Mouse (Mus musculus) stomach, embryonic 15.5 days (tissue): ENCODE results near the gene Lcorl. TPM values are rescaled to one million over a fixed set of nuclear protein-coding genes. Genes with fewer than 3 reads are reported as not detected.
"Not testable (repeated sequence)": the region's sequence is repeated elsewhere in the genome, so short reads cannot be mapped to it uniquely, and the experiment has no call there.

ENCODE experiments used
- ATAC-seq: fragments of 200-750 bp; cut with Nextera tagmentation; 2 replicates; pipeline ENCODE4 v1.8.0; 2017; ENCODE audit warnings: low read depth, moderate number of reproducible peaks, moderate TSS enrichment; ENCODE audit not compliant: insufficient read depth, low FRiP score
- H3K27ac ChIP-seq: fragments of 300-500 bp; sonication (generic); 2 replicates; pipeline ENCODE4 v1.5.1; 2015; ENCODE audit warnings: mild to moderate bottlenecking, inconsistent platforms
- H3K27me3 ChIP-seq: fragments of 300-500 bp; sonication (generic); replicated peaks from 2 replicates; pipeline ENCODE4 v1.6.1; 2015; ENCODE audit warnings: inconsistent platforms
- H3K36me3 ChIP-seq: fragments of 300-500 bp; sonication (generic); 2 replicates; pipeline ENCODE4 v1.6.1; 2015; ENCODE audit warnings: inconsistent platforms
- H3K4me1 ChIP-seq: fragments of 300-500 bp; sonication (generic); 2 replicates; pipeline ENCODE4 v1.6.1; 2015; ENCODE audit warnings: inconsistent platforms
- H3K4me2 ChIP-seq: fragments of 300-500 bp; sonication (generic); 2 replicates; pipeline ENCODE4 v1.6.1; 2015; ENCODE audit warnings: mild to moderate bottlenecking, inconsistent platforms
- H3K4me3 ChIP-seq: fragments of 300-500 bp; sonication (generic); replicated peaks from 2 replicates; pipeline ENCODE4 v1.5.1; 2015; ENCODE audit warnings: inconsistent platforms
- H3K9ac ChIP-seq: fragments of 300-500 bp; sonication (generic); 2 replicates; pipeline ENCODE4 v1.6.1; 2015; ENCODE audit warnings: inconsistent platforms
- H3K9me3 ChIP-seq: fragments of 300-500 bp; sonication (generic); 2 replicates; pipeline ENCODE4 v1.6.1; 2016; ENCODE audit warnings: inconsistent platforms
- WGBS: fragments of 180-500 bp; shearing (Covaris S2); methylation state at CpG from one replicate; pipeline ENCODE4 v1.1.7; 2015; 5-methylcytosine and 5-hydroxymethylcytosine counted together
- polyA plus RNA-seq: library from polyadenylated mRNA; unstranded; fragments of >200 nt; fragmentation: Nextera tagmentation; extraction: Ambion mirVana; gene quantifications from 2 replicates; pipeline ENCODE4 v1.2.1, GENCODE M21; 2015

The Lcorl gene
- polyA plus RNA-seq, 1 experiment from 2014 or later: 27.4 TPM

DNA sequence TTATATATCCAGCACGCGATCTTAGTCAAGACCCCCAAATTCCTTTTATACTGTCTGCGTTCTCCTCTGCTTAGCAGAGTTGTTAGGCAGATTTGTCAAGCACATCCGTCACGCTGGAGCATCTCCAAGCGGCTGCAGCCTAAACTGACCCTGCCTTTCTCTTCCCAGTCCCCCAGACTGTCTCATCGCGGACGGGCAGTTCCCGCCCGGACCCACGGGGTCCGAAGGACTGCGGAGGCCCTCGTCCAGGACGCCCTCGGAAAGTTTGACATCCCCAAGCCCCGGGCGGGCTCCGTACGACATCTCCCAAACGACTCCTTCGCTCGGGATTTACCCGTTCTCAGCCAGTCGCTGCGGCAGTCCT is 188.2 kb downstream of the Lcorl start:
- Histone ChIP-seq H3K27ac (peak overlapping the region; percentile 91), H3K9ac (peak overlapping the region; percentile 69), H3K36me3 (no peaks in the 10 kb centered on the region), H3K4me1 (peaks cover 4% of the 10 kb centered on the region; the same call in 1 of the 2 replicates), H3K4me3 (peak overlapping the region; percentile 90), H3K27me3 (no peaks in the 10 kb centered on the region), H3K9me3 (no peaks in the 10 kb centered on the region), H3K4me2 (peak overlapping the region; percentile 88)
- ATAC-seq: peak; percentile 41
- WGBS: under 1% methylated on average over 27 of the region's 27 CpGs

DNA sequence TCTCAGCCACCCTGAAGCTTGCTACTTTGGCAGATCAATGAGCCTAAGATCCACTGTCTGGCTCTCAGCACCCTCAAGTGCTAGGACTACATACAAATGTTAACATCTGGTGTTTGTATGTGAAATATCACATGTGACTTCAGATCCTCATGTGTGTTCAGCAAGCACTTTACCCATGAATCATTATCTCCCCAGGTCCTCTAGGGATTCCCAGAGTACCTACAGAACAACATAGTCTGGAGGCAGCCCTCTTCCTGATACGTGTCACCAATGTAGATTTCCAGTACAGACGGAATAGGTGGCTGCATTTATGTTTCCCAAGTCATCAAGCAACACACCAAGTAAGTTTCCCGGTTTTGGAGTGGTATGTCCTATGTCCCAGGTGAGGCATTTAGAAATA is 188.6 kb downstream of the Lcorl start:
- WGBS: 2% methylated on average over 3 of the region's 3 CpGs

DNA sequence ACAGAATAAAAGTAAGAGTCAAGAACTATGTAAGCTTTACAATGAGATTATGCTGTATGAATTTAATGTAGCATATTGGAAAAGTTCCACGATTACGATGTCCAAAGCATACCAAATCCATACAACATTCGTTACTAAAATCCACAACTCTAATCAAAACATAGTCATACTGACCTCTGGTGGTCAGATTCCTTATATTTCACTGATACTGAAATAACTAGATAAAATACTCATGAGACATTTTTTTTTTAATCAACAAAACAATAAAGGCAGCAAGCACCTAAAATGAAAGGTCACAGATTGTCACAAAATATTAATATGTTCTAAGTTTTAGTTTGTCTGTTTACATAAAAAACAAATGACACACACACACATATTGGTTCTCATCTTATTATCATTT is 189.1 kb downstream of the Lcorl start:
- no peaks in the 10 kb centered on the region for H3K9me3 ChIP-seq
- no peaks in the 10 kb centered on the region for H3K36me3 ChIP-seq
- peaks cover 4% of the 10 kb centered on the region; the same call in 1 of the 2 replicates for H3K4me1 ChIP-seq
- H3K9ac ChIP-seq: no peak overlapping the region
- ATAC-seq: no peak
- WGBS: 16% methylated on average over 3 of the region's 3 CpGs
- peak overlapping the region; percentile 88 for H3K4me2 ChIP-seq
- no peak overlapping the region for H3K4me3 ChIP-seq
- H3K27ac ChIP-seq: no peak overlapping the region
- no peaks in the 10 kb centered on the region for H3K27me3 ChIP-seq

More for the DNA sequence above, 188.6 kb downstream of the Lcorl start:
- Histone ChIP-seq H3K4me2 (peak overlapping the region; percentile 88), H3K9ac (peak overlapping the region; percentile 69), H3K4me1 (peaks cover 4% of the 10 kb centered on the region; the same call in 1 of the 2 replicates), H3K27ac (peak overlapping the region; percentile 91), H3K36me3 (no peaks in the 10 kb centered on the region), H3K4me3 (peak overlapping the region; percentile 90), H3K9me3 (no peaks in the 10 kb centered on the region), H3K27me3 (no peaks in the 10 kb centered on the region)
- ATAC-seq: no peak

DNA sequence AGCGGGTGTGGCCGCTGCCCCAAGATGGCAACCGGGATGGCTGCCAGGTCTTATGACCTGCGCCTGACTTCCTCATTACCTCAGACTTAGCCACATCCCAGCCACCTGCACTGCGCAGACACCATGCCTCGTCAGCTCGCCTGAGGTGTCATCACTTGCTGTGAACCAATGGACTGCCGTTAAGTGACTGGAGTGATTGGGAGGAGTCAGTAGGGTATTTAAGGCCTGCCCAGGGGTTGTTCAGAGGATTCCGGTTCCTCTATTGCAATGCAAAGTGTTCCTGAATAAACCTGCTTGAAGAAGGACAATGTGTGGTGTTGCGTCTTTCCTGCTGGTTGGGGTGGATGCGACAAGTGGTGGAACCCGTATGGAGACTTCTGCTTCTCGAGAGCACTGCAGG is 199.0 kb downstream of the Lcorl start:
- H3K4me3 ChIP-seq, H3K4me2 ChIP-seq, H3K9me3 ChIP-seq, H3K27me3 ChIP-seq, H3K4me1 ChIP-seq, H3K9ac ChIP-seq, H3K27ac ChIP-seq, H3K36me3 ChIP-seq, ATAC-seq: not testable (repeated sequence)
- 92% methylated on average over 13 of the region's 13 CpGs for WGBS

DNA sequence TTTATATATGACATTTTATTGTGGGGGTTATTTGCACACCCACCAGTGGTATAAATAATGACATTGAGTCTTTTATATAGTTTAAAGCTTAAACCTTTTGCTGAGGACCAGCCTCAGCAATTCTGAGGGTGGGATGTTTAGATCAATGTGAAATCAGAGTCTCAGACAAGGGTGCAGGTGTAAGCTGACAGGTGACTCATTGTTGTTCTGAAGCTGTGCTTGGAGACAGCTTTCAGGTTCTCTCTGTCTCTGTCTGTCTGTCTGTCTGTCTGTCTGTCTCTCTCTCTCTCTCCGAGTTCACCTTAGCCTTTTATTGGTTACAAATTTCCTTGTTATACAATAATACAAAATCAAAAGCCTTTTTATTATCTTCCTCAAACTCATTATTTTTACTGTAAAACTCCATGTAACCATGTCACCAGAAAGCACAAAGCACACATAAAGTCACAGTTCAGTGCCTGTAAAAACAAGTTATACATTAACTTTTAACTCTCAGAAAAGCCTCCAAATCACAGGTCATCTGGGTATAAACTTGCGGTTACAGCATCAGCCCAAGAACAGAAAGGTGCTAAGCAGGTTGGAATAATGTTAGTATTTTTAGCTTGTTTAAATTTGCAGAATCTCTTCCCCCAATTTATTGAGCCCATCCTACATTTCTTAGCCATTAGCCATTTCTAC is 206.2 kb downstream of the Lcorl start:
- H3K9ac ChIP-seq: no peak overlapping the region
- H3K9me3 ChIP-seq: no peaks in the 10 kb centered on the region
- H3K27ac ChIP-seq: no peak overlapping the region
- no peak overlapping the region for H3K4me2 ChIP-seq
- WGBS: 65% methylated on average over 2 of the region's 2 CpGs
- no peaks in the 10 kb centered on the region for H3K4me1 ChIP-seq
- no peak for ATAC-seq
- no peaks in the 10 kb centered on the region for H3K27me3 ChIP-seq
- no peaks in the 10 kb centered on the region for H3K36me3 ChIP-seq
- no peak overlapping the region for H3K4me3 ChIP-seq

Other genes starting within 250 kb of the Lcorl start
- gene Fam184b, start 218.0 kb downstream of the Lcorl start, polyA plus RNA-seq: 3.1 and 3.4 TPM in 2 replicates
- 42.3 and 49.3 TPM in 2 replicates for gene Ncapg, start 187.7 kb downstream of the Lcorl start, polyA plus RNA-seq